Mouse (Mus musculus) lung, adult 2 months (tissue): ENCODE measurements around the gene Tmem29. TPM values are rescaled to one million over a fixed set of nuclear protein-coding genes. Genes with fewer than 3 reads are reported as not detected.
"Not testable (repeated sequence)": the region's sequence is repeated elsewhere in the genome, so short reads cannot be mapped to it uniquely, and the experiment has no call there.

Experiments
- DNase-seq: peaks from one replicate; pipeline ENCODE4 v3.0.0; 2022
- H3K4me1 ChIP-seq: fragments of 200-500 bp; 2 replicates; pipeline ENCODE4 v1.6.1; 2011; ENCODE audit warnings: low read length; ENCODE audit not compliant: control insufficient read depth, insufficient read depth
- H3K4me3 ChIP-seq: fragments of 200-500 bp; replicated peaks from 2 replicates; pipeline ENCODE3; 2011; ENCODE audit warnings: low read depth, mild to moderate bottlenecking, control low read depth, low read length; ENCODE audit errors: extremely low read depth
- CTCF ChIP-seq: fragments of 200-500 bp; IDR thresholded peaks from 2 replicates; pipeline ENCODE4 v1.5.1; 2011; ENCODE audit warnings: mild to moderate bottlenecking, low read length, control low read depth; ENCODE audit not compliant: insufficient read depth
- POLR2A ChIP-seq: fragments of 200-500 bp; IDR thresholded peaks from 2 replicates; pipeline ENCODE4 v1.6.1; 2011; ENCODE audit warnings: low read depth, mild to moderate bottlenecking, control low read depth, low read length, borderline replicate concordance; ENCODE audit errors: extremely low read depth
- WGBS: fragments of 180-500 bp; shearing (Covaris S2); methylation state at CpG from one replicate; pipeline ENCODE4 v1.1.7; 2018; 5-methylcytosine and 5-hydroxymethylcytosine counted together
- polyA plus RNA-seq: library from polyadenylated mRNA; depleted of rRNA; stranded (reverse); fragments of >200 nt; gene quantifications from 2 replicates; pipeline ENCODE4 v1.2.3, GENCODE M21; 2012; rRNA removed

Gene Tmem29
- polyA plus RNA-seq = 1.8 and 4.5 TPM in 2 replicates

- peak; percentile 44; the same call in 1 of the 2 replicates for TF ChIP-seq CTCF
- TF ChIP-seq POLR2A = peak; percentile 12; the same call in 1 of the 2 replicates
- Histone ChIP-seq H3K4me3 (peak within 1 kb of the TSS; percentile 73), H3K4me1 (peaks cover 2% of the 10 kb centered on the region; the same call in 1 of the 2 replicates)
- peak; percentile 79 for DNase-seq
- WGBS = 1% methylated on average over 30 of the region's 30 CpGs
Observed at GRCm38 (mm10) chrX:150458766-150459350, at the start of gene Tmem29. TSS of gene Tmem29 (minus strand) at chrX:150459154.

GRCm38 (mm10) chrX:150508696-150509095 is 49.7 kb upstream of the Tmem29 start:
- Histone ChIP-seq H3K4me1 (no peaks in the 10 kb centered on the region), H3K4me3 (no peak overlapping the region)
- 75% methylated on average over 6 of the region's 6 CpGs for WGBS
- no peak for DNase-seq
- TF ChIP-seq POLR2A = no peak
- no peak for TF ChIP-seq CTCF

GRCm38 (mm10) chrX:150487811-150488210 is 28.9 kb upstream of the Tmem29 start:
- H3K4me3 ChIP-seq, DNase-seq, H3K4me1 ChIP-seq: not testable (repeated sequence)
- WGBS = 47% methylated on average over 2 of the region's 10 CpGs

- WGBS = 49% methylated on average over 12 of the region's 22 CpGs
- not testable (repeated sequence) for H3K4me3 ChIP-seq, H3K4me1 ChIP-seq
- DNase-seq = peak; percentile 7
Observed at GRCm38 (mm10) chrX:150486314-150487030, 27.5 kb upstream of the Tmem29 start.

GRCm38 (mm10) chrX:150477854-150478780 is 19.2 kb upstream of the Tmem29 start:
- Histone ChIP-seq H3K4me1 (no peaks in the 10 kb centered on the region), H3K4me3 (peak overlapping the region; percentile 99)
- DNase-seq = peak; percentile 82
- WGBS = under 1% methylated on average over 34 of the region's 34 CpGs
- TF ChIP-seq CTCF (peak; percentile 59), POLR2A (no peak)

- Histone ChIP-seq H3K4me1 (no peaks in the 10 kb centered on the region), H3K4me3 (no peak overlapping the region)
- TF ChIP-seq POLR2A = no peak
- TF ChIP-seq CTCF = no peak
- WGBS = 64% methylated on average over 1 of the region's 1 CpGs
- no peak for DNase-seq
Observed at GRCm38 (mm10) chrX:150471416-150471815, 12.5 kb upstream of the Tmem29 start.

- no peak overlapping the region for H3K4me3 ChIP-seq
- TF ChIP-seq POLR2A (no peak), CTCF (no peak)
- WGBS = 60% methylated on average over 2 of the region's 2 CpGs
- no peaks in the 10 kb centered on the region for H3K4me1 ChIP-seq
- no peak for DNase-seq
Observed at GRCm38 (mm10) chrX:150468266-150468665, 9.3 kb upstream of the Tmem29 start.

GRCm38 (mm10) chrX:150466817-150467216 is 7.9 kb upstream of the Tmem29 start:
- not testable (repeated sequence) for H3K4me1 ChIP-seq, H3K4me3 ChIP-seq, DNase-seq
- 49% methylated on average over 8 of the region's 8 CpGs for WGBS

GRCm38 (mm10) chrX:150460143-150460542 is 1.2 kb upstream of the Tmem29 start:
- no peak for TF ChIP-seq CTCF
- no peak for TF ChIP-seq POLR2A
- WGBS = 61% methylated on average over 2 of the region's 2 CpGs
- H3K4me3 ChIP-seq = no peak overlapping the region
- no peak for DNase-seq
- H3K4me1 ChIP-seq = peaks cover 2% of the 10 kb centered on the region; the same call in 1 of the 2 replicates

- TF ChIP-seq POLR2A = no peak
- TF ChIP-seq CTCF = no peak
- peak overlapping the region; percentile 73 for H3K4me3 ChIP-seq
- DNase-seq = peak; percentile 19
- 35% methylated on average over 8 of the region's 8 CpGs for WGBS
- H3K4me1 ChIP-seq = peaks cover 2% of the 10 kb centered on the region; the same call in 1 of the 2 replicates
Observed at GRCm38 (mm10) chrX:150459411-150459927, 515 bp upstream of the Tmem29 start.
